Mouse (Mus musculus) retina, postnatal 1 day (tissue): ENCODE measurements at regions not wholly inside any gene's neighbourhood (a gene's known extent, or its start where the extent isn't known, plus 50 kb on each side); places are given as distances from the start of the nearest gene placed in this dataset.
A peak's percentile ranks its signal among the peaks of the same experiment; 100 is the strongest.

Experiments used
- DNase-seq: peaks from one replicate; pipeline ENCODE4 v3.0.0-alpha.2; 2012

DNA sequence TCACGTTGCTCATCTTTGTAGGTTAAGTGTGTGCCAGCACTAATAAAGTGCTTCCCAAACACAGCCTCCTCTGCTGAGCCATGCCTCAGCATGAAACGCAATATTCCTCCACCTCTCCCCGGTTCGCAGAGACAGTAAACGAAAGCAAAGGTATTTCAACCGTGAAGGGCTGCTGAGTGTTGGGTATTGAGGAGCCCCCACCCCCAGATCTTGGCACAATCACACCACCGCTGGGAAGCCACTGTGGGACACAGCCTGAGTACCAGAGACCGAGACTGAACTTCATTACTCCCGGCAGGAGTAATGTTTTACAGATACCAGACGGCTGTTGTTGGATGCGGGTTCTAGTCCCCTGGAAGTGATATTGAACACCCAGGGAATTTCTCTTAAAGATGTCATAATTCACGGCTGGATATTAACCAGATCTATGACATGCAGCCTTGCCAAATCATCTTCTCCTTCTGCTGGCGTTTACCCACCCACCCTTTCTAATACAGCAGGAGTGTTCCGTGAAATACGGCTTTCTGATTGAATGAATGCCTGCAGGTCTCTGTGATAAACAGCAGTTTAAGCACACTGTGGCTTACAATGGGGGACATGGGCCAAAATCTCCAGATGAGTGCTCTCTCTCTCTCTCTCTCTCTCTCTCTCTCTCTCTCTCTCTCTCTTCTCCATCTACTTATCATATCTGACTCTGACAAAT is 328.9 kb downstream of the Pax1 start:
- no peak for DNase-seq

DNA sequence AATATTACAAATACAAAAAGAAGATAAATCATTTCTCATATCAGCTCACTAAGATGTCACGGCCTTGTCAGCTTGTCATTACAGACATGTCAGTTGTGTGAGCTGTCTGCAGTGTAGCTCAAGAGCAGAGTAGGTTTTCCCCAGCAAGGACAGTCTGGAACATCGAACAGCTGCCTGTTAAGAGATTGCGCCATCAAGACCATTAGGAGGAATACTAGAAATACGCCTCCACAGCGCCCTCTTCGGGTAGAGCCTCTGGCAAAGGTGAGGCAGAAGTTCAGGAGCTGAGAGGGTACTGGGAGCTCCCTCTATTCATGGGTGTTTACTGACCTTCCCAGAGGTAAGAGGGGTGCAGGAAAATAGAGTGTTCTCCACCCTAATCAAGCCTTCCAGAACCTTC is 327.0 kb downstream of the Pax1 start:
- peak; percentile 57 for DNase-seq

DNA sequence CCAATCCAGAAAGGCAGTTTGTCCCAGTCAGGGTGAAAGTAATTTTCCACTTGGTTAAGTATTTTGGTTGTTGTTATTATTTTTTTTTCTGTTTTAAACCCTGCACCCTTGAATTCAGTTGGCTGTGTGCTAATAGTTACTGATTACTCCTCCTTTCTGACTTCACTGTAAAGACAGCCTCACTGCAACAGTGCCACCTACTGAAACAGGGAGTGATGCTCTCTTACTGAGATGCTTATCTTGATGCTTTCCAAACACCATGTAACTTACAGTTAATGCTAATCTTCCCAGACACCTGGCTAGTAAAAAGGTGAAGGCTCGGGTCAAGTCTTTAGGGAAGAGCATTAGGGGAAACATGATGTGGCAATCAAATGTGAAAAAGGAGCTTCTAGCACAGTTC is 294.9 kb downstream of the Pax1 start:
- DNase-seq, result peak; percentile 21

DNA sequence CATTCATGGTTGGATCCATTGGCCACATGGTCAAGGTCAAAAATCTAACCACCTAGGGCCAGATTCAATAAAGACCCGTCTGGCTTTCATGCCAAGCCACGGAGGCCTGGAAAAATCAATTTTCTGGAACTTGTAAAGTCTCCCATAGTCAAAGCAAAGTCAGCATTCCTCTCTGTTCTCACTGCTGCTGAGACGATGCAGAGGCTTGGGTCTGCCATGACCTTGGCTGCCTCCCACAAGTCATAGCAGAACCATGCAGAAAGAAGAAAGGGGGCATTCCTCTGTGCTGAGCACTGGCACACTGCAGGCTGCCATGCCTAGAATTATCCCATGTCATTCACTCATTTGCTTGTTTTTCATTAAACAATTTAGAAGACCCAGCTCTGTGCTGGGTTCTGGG is 288.5 kb downstream of the Pax1 start:
- DNase-seq, result no peak

DNA sequence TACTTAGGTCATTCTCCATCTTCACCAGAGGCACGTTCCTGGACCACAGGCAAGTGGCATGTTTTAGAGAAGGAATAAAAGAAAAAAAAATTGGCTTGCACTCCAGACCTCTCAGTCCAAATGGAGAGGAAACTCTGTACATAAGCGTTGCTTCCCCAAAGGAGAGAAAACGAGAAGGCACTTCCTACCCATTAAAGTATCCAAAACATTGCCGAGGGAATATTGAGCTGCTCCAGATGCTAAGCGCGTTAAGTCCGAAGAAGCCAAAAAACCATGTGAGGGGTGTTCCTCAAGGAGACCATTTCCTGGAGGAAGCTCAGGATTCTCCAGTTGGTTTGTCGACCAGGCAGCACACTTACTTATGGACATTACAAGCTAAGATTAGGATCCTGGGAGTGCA is 286.2 kb downstream of the Pax1 start:
- no peak for DNase-seq

DNA sequence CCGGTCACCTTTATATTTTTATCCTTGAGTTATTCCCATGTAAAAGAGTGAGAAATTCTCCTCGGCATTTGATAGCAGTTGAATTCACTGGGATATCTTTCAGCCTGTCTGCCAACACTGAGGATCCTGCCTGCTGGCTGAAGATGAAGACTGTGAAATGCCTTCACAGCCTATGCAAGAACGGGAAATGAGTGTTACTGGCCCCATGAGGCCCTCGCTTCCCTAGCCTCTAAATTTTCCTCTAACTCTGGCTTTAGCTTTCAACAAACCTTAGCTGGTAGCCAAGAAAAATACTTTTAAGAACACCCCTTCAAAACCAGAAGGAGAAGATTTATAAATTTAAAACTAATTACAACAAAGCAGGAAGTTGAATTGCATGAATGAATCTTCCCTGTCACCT is 285.8 kb downstream of the Pax1 start:
- no peak for DNase-seq

DNA sequence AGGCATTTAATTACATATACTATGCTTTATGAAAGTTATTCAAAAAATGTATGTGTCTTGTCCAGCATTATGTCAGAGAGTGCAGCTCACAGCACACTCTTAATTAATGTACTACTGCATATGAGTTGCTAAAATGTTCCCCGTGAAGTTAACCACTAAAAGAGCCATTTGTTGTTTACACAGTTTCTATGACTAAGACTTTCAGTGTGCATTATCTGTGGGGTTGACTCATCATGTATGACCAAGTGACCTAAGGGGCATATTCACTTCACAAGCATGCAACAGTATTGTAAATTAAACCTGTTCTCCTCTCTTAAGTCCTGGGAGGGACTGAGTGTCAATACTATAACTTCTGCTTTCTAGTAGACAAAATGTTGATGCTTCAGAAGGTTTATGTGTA is 276.2 kb downstream of the Pax1 start:
- DNase-seq, result no peak

DNA sequence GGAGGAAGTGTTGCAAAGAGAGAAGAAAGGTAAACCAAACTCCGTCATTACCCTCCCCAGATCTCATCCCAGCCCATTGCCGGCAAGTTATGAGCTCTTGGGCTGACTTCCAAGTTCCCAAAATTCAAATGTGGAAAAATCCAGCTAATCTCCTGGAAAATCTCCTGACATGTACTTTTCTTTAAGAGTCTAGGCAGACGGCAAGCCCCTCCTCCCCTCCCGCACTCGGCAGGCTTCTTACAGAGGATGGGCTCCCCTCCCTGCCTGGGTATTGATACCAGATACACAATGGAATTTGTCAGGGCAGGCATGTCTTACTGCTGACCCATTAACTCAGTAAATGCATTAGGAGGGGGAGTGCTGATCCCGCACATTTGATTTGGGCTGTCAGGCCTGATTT is 271.0 kb downstream of the Pax1 start:
- DNase-seq, result peak; percentile 13

DNA sequence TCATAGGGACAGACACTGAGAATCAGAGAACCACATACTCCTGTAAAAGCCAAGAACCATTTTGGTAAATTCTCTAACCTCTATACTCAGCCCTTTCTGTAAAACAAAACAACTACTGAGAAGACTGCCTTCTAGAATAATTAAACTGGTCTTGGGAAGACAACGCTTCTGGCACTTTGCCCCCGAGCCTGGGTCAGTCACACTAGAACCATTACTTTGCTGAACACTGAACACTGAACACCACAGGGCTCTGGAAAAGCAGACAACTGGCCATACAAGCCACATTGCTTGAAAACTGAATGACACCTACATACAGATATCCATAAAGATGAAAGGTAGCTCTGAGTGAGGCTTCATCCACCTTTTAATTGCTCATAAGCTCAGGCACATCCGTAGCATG is 268.0 kb downstream of the Pax1 start:
- DNase-seq, result no peak

DNA sequence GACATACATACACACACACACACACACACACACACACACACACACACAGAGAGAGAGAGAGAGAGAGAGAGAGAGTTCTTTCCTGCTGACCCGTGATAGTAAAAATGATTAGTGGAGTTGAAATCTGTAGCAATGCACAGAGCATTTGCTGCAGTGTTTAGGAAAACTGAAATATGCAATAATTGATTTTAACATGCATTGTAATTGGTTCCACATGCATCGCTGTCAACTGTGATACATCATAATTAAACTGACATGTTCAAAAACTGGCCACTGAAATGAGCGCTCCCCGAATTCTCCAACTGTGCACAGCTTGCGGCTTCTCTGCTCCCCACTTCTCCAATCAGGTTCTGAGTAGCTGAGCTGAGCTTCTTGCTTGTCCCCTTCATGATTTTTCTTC is 265.4 kb downstream of the Pax1 start:
- DNase-seq, result no peak

DNA sequence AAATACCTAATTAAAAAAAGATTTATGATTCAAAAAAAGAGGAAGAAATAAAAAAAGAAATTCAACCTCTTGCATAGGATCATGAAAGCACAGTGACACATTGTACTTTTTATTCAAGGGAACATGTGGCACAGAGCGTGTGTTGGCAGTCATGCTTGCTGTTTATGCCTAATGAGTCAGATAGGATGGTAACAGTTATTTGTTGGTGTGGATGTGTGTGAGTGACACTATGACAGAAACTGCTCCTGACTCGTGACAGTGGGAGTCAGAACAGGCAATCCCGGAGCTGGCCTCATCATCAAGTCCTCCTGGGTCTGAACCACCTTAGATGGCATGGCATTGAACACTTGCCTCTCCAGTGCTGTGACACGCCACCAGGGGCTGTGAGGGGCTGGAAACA is 261.4 kb downstream of the Pax1 start:
- no peak for DNase-seq

DNA sequence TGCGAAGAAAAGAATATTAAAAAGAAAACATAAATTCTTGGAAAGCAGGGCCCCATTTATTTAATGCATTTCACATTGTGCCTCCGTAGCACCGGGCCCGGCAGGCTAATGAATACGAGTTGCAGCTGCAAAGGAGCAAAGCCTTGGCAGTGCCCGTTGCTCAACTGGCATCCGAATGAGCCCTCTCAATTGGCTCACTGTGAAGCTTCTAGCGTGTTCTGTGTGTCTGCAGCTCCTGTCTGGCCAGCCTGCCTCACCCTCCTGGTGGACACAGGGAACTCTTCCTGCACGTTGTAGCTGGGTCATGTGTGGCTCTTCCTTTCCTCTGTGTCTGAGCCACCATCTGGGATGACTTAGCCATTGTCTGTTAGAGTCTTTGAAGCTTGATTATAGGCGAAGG is 256.1 kb downstream of the Pax1 start:
- DNase-seq, result peak; percentile 10

DNA sequence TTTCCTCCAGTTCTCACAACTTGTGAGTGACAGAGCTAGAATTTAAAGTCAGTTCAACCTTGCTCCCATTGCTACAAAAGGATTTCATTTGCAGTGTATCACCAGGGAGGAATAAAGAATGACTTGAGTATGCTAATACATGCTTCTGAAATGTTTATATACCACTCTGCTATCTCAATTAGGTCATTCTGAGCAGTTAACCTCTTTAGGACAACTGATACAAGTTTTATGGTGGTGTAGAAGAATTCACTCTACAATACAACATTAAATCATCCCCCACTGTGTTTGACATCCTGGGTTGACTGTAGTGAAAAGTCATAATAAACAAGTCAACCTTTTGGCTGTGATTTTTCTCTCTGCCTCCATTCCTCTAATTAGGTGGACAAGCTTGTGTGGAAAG is 248.6 kb downstream of the Pax1 start:
- no peak for DNase-seq

DNA sequence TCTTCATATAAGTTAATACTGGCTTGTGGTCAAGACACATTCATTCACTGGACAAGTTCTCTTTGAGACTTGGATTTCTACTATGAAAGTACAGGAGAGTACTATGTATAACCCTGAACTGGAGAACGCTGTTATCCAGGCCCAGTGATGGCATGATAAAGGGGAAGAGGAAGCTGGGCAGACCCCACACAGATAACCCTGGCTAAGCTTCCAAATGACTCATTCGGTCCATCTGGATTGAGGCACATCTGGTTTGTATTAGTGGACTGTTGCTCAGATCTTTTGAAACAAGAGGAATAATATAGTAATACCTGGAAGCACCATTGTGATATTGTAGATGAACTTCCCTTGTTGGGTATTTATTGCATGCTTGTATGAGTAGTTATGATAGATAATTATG is 239.9 kb downstream of the Pax1 start:
- no peak for DNase-seq

DNA sequence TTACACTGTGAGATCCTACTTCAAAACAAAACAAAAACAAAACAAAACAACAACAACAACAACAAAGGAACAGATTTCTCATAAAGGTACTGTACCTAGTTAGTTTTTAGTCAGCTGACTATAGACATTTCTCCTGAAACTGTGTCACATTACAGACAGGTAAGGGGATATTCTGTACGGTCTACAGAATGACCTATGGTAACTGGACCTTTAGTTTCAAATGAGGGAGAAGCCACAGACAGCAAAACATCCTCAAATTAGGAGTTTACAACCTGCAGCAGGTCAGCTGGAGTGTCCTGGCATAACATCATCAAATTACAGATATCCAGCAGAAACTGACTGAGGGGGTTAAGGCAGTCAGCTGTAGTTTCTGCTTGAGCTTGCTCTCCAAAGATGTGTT is 210.7 kb downstream of the Pax1 start:
- DNase-seq, result no peak

DNA sequence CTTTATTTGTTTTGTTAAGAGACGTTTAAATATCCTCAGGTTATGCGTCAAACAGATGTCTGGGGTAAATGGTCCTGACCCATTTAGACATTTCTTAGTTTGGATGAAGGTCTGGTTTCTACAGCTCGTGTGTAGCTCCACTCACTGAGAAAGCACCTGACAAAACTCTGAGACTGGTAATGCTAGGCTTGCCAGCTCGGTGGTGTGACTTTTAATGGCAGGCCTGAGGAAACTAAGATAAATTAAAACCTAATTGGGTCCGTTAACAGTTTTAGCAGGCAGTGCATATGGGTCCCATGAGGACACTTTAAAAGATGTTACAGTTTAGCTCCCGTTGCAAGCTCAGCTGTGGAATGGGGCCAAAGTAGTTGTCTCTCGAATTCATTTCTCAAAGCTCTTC is 199.5 kb downstream of the Pax1 start:
- DNase-seq, result no peak

DNA sequence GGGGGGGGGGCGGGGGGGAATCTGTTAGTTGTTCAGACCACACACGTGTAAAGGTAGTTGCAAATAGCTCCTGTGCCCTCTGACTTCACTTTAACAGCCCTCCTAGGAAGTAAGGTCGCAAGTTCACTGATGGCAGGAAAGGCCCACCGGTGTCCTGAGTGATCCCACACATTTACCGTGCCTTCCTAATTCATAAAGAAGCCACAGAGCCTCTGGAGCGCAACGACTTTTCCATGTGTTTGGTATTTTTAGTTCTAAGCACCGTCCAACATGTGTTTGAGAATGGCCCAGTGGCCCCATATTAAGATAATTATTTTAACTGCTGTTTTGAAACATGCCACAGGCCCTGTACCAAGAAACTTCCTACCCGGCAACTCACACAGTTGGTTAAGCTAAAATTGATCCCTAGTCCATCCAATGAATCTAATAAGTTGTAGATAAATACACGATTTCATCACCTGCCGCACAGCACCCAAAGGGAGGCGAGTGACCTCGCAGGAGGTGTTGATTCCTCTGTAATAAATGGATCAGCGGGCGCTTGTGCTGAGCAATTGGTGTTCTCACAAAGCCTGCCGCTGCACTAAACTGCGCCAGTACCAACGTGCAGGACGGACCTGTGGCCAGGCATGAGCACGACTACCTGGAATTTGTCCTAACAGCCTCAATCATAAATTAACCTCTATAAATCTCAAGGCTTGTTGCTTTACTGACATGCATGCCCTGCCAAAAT is 198.9 kb downstream of the Pax1 start:
- no peak for DNase-seq

DNA sequence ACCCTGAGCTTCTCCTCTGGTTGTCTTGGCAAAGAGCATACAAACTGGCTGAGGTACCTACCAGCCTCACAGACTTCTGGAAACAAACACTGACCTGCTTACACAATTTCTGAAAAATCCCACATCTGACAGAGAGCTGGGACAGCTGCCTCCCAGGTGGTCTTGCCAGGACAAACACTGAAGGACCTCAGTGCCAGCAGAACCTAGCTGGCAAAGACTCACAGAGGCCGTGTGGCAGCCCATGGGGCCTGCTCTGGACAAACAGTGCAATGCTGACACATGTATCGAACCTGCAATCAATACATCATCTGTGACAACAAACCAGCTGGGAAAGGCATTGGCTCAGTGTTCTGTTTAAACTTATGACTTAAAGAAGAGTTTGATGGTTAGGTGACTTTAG is 167.4 kb downstream of the Pax1 start:
- DNase-seq, result no peak

DNA sequence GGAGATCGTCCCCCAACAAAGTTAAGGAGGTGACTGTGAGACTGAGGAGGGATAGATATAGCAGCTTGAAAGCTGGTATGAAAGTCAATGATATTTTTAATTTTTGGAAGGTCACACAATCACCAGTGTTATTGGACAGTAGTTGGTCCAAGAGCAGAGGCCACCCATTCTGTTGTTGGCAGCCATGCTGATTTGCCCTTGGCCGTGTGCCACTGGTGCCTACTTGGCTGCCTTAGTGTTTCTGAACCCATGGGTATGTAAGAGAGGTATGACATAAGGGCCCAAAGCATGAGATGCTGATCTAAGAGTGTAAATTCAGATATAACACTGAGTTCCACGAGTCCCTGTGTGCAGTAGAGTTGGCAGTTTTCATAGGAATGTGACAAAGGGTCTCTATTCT is 153.7 kb downstream of the Pax1 start:
- no peak for DNase-seq

DNA sequence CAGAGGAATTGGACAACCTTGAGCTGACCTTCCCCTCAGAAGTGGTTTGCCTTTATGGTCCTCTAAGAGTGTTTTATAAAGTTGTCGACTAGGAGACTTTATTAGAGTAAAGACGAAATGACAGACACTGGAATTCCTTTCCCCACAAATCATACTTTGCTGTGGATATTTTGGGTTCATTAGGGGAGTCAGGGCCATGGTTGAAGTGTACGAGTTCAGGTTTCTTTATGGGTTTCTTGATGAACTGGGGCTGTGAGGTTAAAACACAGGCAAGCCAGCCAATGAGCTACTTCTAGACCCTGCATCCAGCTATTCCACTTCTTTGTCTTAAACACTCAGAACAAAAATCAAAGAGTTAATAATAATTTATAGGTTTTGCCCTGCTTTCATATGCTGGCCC is 153.0 kb downstream of the Pax1 start:
- no peak for DNase-seq

DNA sequence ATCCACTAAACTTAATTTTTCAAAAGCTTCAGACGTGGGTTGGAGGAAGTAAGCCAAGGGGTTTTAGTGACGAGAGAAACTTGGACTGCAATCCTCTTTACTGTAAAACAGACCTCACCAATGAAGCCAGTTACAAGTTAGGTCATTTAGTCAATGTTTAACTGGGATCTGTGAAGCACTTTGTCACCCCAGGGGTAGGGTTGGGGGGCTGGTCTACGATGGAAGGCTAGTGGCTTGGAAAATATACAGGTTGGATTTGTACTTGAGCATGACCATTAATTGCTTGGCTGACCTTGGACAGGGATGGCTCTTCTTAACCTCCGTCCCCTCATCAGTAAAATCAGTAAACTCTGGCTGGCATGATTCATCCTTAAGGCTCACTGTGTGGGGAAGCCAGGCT is 142.2 kb downstream of the Pax1 start:
- DNase-seq, result no peak

DNA sequence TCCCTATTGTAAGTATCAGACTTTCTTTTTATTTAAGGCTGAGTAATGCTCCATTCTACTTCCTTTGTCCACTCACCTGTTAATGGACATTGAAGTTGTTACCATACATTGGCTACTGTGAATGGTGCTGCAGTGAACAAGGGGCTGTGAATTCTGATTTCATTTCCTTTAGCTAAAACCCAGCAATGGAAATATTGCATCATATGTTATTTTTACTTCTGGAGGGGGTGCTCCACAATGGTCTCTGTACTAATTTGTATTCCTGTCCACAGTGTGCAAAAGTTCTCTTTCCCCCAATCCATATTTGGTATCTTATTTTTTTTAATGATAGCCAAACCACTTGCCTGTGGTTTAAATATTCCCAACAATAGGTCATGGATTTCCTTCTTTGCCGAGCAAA is 137.0 kb downstream of the Pax1 start:
- no peak for DNase-seq

DNA sequence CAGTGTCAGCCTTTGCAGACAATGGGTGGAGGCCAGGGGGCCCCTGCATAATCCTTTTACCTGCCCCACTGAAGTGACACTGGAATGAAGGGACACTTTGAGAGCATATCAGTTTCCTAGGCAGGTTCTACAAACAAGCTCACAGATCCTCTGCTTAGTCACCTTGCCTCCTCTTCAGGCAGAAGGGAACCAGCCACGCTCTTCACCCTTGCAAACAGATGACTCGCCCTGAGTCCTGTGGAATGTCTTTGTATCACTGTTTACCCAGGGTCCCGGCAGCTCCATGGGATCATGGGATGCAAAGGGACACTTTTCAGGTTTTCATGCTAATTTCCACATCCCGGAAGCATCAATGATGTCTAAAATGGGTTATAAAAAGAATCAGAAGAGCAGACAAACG is 94.2 kb downstream of the Pax1 start:
- DNase-seq, result no peak

DNA sequence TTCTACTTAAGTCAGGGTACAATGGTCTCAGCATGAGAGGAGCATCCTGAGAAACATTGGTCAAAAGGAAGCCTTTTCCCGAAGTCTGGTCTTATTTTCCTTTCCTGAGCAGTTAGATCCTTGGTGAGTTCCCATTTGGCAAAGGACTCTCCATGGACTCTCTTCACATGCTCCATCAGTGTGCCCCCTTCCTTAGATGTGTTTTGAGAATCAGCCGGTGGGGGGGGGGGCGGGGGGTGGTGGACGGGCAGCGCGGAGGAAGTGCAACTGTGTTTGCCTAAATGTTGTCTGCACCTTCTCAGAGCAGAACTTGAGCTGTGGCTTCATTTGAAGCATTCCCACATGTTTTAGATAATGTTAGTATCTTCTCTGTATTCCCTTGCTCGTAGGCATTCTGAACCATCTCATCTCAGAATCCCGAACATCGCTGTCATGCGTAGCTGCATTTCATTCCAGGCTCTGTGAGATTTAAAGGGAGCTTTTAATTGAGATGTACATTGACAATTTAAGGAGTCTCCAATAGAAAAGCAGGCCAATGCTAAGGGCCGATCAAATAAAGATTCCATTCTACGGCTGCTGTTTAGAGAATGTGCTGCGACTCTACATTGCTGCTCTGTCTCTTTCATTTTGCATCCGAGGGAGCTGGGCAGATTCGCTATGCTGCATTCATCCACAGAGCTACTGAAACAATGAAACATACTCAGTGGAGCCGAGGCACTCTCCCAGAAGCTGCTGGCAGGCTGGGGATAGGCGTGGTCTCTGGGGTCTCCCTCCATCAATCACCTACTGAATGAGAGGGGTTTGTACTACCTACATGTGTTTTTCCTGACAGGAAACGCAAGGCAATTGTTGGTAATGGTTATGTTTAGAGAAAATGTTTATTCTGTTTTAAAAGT is 92.9 kb downstream of the Pax1 start:
- peak; percentile 17 for DNase-seq
